Mouse (Mus musculus) MEL (cell line): ENCODE measurements around the gene Stx19. TPM values are rescaled to one million over a fixed set of nuclear protein-coding genes. Genes with fewer than 3 reads are reported as not detected.

ENCODE experiments used
- DNase-seq: peaks from one replicate; pipeline ENCODE4 v3.0.0; 2011; ENCODE audit warnings: low read depth, low spot score
- H3K27ac ChIP-seq: 2 replicates; pipeline ENCODE4 v1.5.1; 2012; ENCODE audit warnings: low read depth, mild to moderate bottlenecking, control low read depth, low read length, moderate library complexity; ENCODE audit not compliant: control insufficient read depth
- H3K27me3 ChIP-seq, 2 experiments: fragments of 150-350 bp in 1 of 2; sonication (generic) in 1 of 2; 2 replicates each; pipeline ENCODE4 v1.6.1; 2012; ENCODE audit warnings: low read length in 2 of 2, mild to moderate bottlenecking in 2 of 2, improper control_type of control experiment in 1 of 2, moderate library complexity in 1 of 2; ENCODE audit not compliant: insufficient read depth in 2 of 2, control insufficient read depth in 1 of 2
- H3K36me3 ChIP-seq, 2 experiments: 2 replicates each; pipeline ENCODE4 v1.6.1; 2012 to 2014; ENCODE audit warnings: low read length in 2 of 2, improper control_type of control experiment in 1 of 2, inconsistent platforms in 1 of 2, mild to moderate bottlenecking in 1 of 2; ENCODE audit not compliant: insufficient read depth in 2 of 2, control insufficient read depth in 1 of 2
- H3K4me1 ChIP-seq, 2 experiments: fragments of 150-350 bp in 1 of 2; sonication (generic) in 1 of 2; 2 replicates each; pipeline ENCODE4 v1.6.1; 2012; ENCODE audit warnings: low read length in 2 of 2, improper control_type of control experiment in 1 of 2, mild to moderate bottlenecking in 1 of 2; ENCODE audit not compliant: insufficient read depth in 2 of 2, control insufficient read depth in 1 of 2
- H3K4me3 ChIP-seq, 2 experiments: fragments of 150-350 bp in 1 of 2; sonication (generic) in 1 of 2; 2 replicates each; pipeline ENCODE4 v1.5.1; 2012; ENCODE audit warnings: low read depth in 2 of 2, low read length in 2 of 2, mild to moderate bottlenecking in 2 of 2, moderate library complexity in 2 of 2, control low read depth in 1 of 2, improper control_type of control experiment in 1 of 2; ENCODE audit not compliant: control insufficient read depth in 1 of 2, insufficient read depth in 1 of 2
- H3K79me2 ChIP-seq: 2 replicates; pipeline ENCODE4 v1.6.1; 2012; ENCODE audit warnings: mild to moderate bottlenecking, low read length, moderate library complexity; ENCODE audit not compliant: control insufficient read depth, poor library complexity, insufficient read depth
- H3K9ac ChIP-seq: 2 replicates; pipeline ENCODE4 v1.6.1; 2012; ENCODE audit warnings: low read depth, mild to moderate bottlenecking, control low read depth, low read length, moderate library complexity; ENCODE audit not compliant: control insufficient read depth, poor library complexity, severe bottlenecking
- H3K9me3 ChIP-seq: fragments of 150-350 bp; sonication (generic); replicated peaks from 2 replicates; pipeline ENCODE4 v1.6.1; 2012; ENCODE audit warnings: mild to moderate bottlenecking, low read length, improper control_type of control experiment, moderate library complexity; ENCODE audit not compliant: insufficient read depth
- CHD1 ChIP-seq: IDR thresholded peaks from 2 replicates; pipeline ENCODE4 v1.6.1; 2012; ENCODE audit warnings: low read depth, mild to moderate bottlenecking, inconsistent platforms, low read length, improper control_type of control experiment
- E2F4 ChIP-seq: IDR thresholded peaks from 2 replicates; pipeline ENCODE4 v1.6.1; 2011; ENCODE audit warnings: low read depth, low read length, improper control_type of control experiment, borderline replicate concordance
- EP300 ChIP-seq, 2 experiments: IDR thresholded peaks; 2 replicates each; pipeline ENCODE4 v1.6.1; 2011; ENCODE audit warnings: improper control_type of control experiment in 2 of 2, low read length in 2 of 2, low read depth in 1 of 2, mild to moderate bottlenecking in 1 of 2
- ETS1 ChIP-seq: IDR thresholded peaks from 2 replicates; pipeline ENCODE4 v1.6.1; 2012; ENCODE audit warnings: low read depth, mild to moderate bottlenecking, inconsistent platforms, low read length, improper control_type of control experiment, moderate library complexity
- GATA1 ChIP-seq: IDR thresholded peaks from 2 replicates; pipeline ENCODE4 v1.6.1; 2011; ENCODE audit warnings: low read depth, low read length, improper control_type of control experiment
- MAFK ChIP-seq: IDR thresholded peaks from 2 replicates; pipeline ENCODE4 v1.6.1; 2011; ENCODE audit warnings: low read depth, mild to moderate bottlenecking, low read length, improper control_type of control experiment, borderline replicate concordance
- MAZ ChIP-seq: IDR thresholded peaks from 2 replicates; pipeline ENCODE4 v1.6.1; 2012; ENCODE audit warnings: low read depth, mild to moderate bottlenecking, inconsistent platforms, low read length, improper control_type of control experiment
- MXI1 ChIP-seq: IDR thresholded peaks from 2 replicates; pipeline ENCODE4 v1.6.1; 2011; ENCODE audit warnings: mild to moderate bottlenecking, low read depth, low read length, improper control_type of control experiment
- NELFE ChIP-seq: IDR thresholded peaks from 2 replicates; pipeline ENCODE4 v1.6.1; 2011; ENCODE audit warnings: low read depth, low read length, improper control_type of control experiment
- POLR2AphosphoS2 ChIP-seq: IDR thresholded peaks from 2 replicates; pipeline ENCODE4 v1.6.1; 2011; ENCODE audit warnings: low read length, improper control_type of control experiment
- RAD21 ChIP-seq: IDR thresholded peaks from 2 replicates; pipeline ENCODE4 v1.6.1; 2011; ENCODE audit warnings: mild to moderate bottlenecking, low read depth, low read length, improper control_type of control experiment
- TAL1 ChIP-seq: IDR thresholded peaks from 2 replicates; pipeline ENCODE4 v1.6.1; 2012; ENCODE audit warnings: mild to moderate bottlenecking, inconsistent platforms, low read length, moderate library complexity, mixed read lengths
- TCF12 ChIP-seq: IDR thresholded peaks from 2 replicates; pipeline ENCODE4 v1.6.1; 2014; ENCODE audit warnings: low read depth, mild to moderate bottlenecking, inconsistent platforms, low read length, improper control_type of control experiment, moderate library complexity
- USF1 ChIP-seq: IDR thresholded peaks from 2 replicates; pipeline ENCODE4 v1.6.1; 2014; ENCODE audit warnings: low read depth, mild to moderate bottlenecking, inconsistent platforms, low read length, improper control_type of control experiment, moderate library complexity
- USF2 ChIP-seq, 2 experiments: IDR thresholded peaks; 2 replicates each; pipeline ENCODE4 v1.6.1; 2011 to 2012; ENCODE audit warnings: improper control_type of control experiment in 2 of 2, low read length in 2 of 2, borderline replicate concordance in 1 of 2, inconsistent platforms in 1 of 2, low read depth in 1 of 2, mild to moderate bottlenecking in 1 of 2; ENCODE audit not compliant: insufficient read depth in 1 of 2
- ZC3H11A ChIP-seq: IDR thresholded peaks from 2 replicates; pipeline ENCODE4 v1.6.1; 2012; ENCODE audit warnings: low read depth, mild to moderate bottlenecking, inconsistent platforms, low read length, improper control_type of control experiment
- ZKSCAN1 ChIP-seq: IDR thresholded peaks from 2 replicates; pipeline ENCODE4 v1.6.1; 2012; ENCODE audit warnings: low read depth, mild to moderate bottlenecking, inconsistent platforms, low read length, improper control_type of control experiment, moderate library complexity
- ZNF384 ChIP-seq: IDR thresholded peaks from 2 replicates; pipeline ENCODE4 v1.6.1; 2012; ENCODE audit warnings: low read depth, mild to moderate bottlenecking, inconsistent platforms, low read length, improper control_type of control experiment
- polyA plus RNA-seq, 2 experiments: library from polyadenylated mRNA; stranded (reverse) in 1 of 2; unstranded in 1 of 2; fragments of >175 nt in 1 of 2; fragments of >200 nt in 1 of 2; gene quantifications; 2 replicates each; pipeline versions ENCODE4 v1.2.1 to v1.2.4; 2012; ENCODE audit warnings: low replicate concordance in 2 of 2, low read depth in 1 of 2; ENCODE audit not compliant: insufficient read length in 2 of 2, insufficient read depth in 1 of 2, missing spikeins in 1 of 2
- total RNA-seq: library from RNA; depleted of rRNA; stranded (reverse); fragments of 300-350 nt; gene quantifications from 2 replicates; pipeline ENCODE4 v1.2.3, GENCODE M21; 2012; rRNA removed

Stx19 gene
- total and polyA plus RNA-seq, 3 experiments = 0.13 TPM; not detected in 2

DNA sequence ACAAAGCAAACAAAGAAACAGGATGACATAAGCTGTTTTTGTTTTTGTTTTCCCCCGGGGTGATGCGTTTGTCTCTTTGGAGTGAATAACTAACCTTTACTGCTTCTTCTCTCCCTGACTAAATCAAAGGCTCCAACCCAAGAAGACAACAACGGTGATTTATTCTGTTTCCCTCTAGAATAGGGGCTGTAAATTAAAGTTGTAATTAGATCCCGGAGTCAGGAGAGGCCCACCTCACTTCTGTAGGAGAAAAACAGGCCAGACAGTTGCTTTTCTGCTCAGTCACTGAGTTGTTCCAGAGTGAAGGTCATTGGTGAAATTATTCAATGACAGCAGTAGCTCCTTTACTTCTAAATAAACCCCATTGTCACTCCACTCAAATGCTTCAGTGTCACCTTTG lies 58.7 kb downstream of the Stx19 start:
- H3K36me3 ChIP-seq = no peaks in the 10 kb centered on the region
- TF ChIP-seq USF1 (no peak), CHD1 (no peak), EP300 (IDR thresholded peaks at IDR 0.05; ENCODE audit: low read depth in 1 of 2, low read length in 2 of 2) (no peak), TCF12 (no peak), ETS1 (no peak), ZKSCAN1 (no peak), MXI1 (no peak), TAL1 (no peak), MAZ (no peak), NELFE (no peak), GATA1 (no peak), USF2 (IDR thresholded peaks at IDR 0.05; ENCODE audit: borderline replicate concordance in 1 of 2, insufficient read depth in 1 of 2, low read depth in 1 of 2, low read length in 2 of 2) (no peak), ZC3H11A (no peak), E2F4 (no peak), POLR2AphosphoS2 (no peak), RAD21 (no peak), MAFK (no peak), ZNF384 (no peak)
- TF ChIP-seq, all 39 proteins: peak for 0

More for the DNA sequence above, 58.7 kb downstream of the Stx19 start:
- Histone ChIP-seq H3K9ac (no peak overlapping the region), H3K27me3 (no peaks in the 10 kb centered on the region), H3K4me3 (no peak overlapping the region), H3K27ac (no peak overlapping the region), H3K4me1 (no peaks in the 10 kb centered on the region), H3K79me2 (no peaks in the 10 kb centered on the region), H3K9me3 (no peaks in the 10 kb centered on the region)
- no peak for DNase-seq

Other genes starting within 250 kb of the Stx19 start
- gene Nsun3, start 27.9 kb upstream of the Stx19 start, total RNA-seq = 4.1 and 4.4 TPM in 2 replicates
- gene Nsun3, start 27.9 kb upstream of the Stx19 start, polyA plus RNA-seq = 1 to 10 TPM in 1 of 2 experiments, not detected in 1; 7.4 TPM
- gene Arl13b, start 32.4 kb downstream of the Stx19 start, total RNA-seq = 3.2 and 4.4 TPM in 2 replicates
- 1 to 10 TPM in 1 of 2 experiments, not detected in 1; 4.3 TPM for gene Arl13b, start 32.4 kb downstream of the Stx19 start, polyA plus RNA-seq
- 1.4 and 1.7 TPM in 2 replicates for gene Pros1, start 39.6 kb downstream of the Stx19 start, total RNA-seq
- 1 to 10 TPM in 1 of 2 experiments, not detected in 1; 1.7 TPM for gene Pros1, start 39.6 kb downstream of the Stx19 start, polyA plus RNA-seq